Mouse (Mus musculus) thymus, postnatal 36 days (tissue): Measurements from ENCODE around the gene Gm13272.
"Not testable (repeated sequence)": the region's sequence is repeated elsewhere in the genome, so short reads cannot be mapped to it uniquely, and the experiment has no call there.

Experiments used
- DNase-seq, 2 experiments: peaks; one replicate each; pipeline ENCODE4 v3.0.0; 2022; ENCODE audit warnings: mixed read lengths in 2 of 2

Gm13272 gene

GRCm38 (mm10) chr4:88788402-88788801, 8.8 kb downstream of the Gm13272 start, which contains the start of gene Gm13277:
Gene Gm13277 (plus strand): TSS chr4:88788632.
- peak; percentile 67 to 75 for DNase-seq

GRCm38 (mm10) chr4:88791250-88791649, 11.6 kb downstream of the Gm13272 start, which contains the start of gene Gm13278:
Gene Gm13278 (plus strand): TSS chr4:88791550.
- not testable (repeated sequence) for DNase-seq

- peak; percentile 74 to 82 for DNase-seq
These were observed 14.5 kb downstream of the Gm13272 start, which contains the start of gene Gm13275 for GRCm38 (mm10) chr4:88793936-88794675. Gene Gm13275 (plus strand): TSS chr4:88794487.

GRCm38 (mm10) chr4:88797097-88797496, 17.4 kb downstream of the Gm13272 start, which contains the start of gene Gm13279:
Gene Gm13279 (plus strand): TSS chr4:88797397.
- DNase-seq, result not testable (repeated sequence)

- DNase-seq, result not testable (repeated sequence)
These were observed 19.7 kb downstream of the Gm13272 start, which contains the start of gene Gm13285 for GRCm38 (mm10) chr4:88799365-88799764. Gene Gm13285 (plus strand): TSS chr4:88799665.

- DNase-seq, result not testable (repeated sequence)
These were observed 23.3 kb downstream of the Gm13272 start, which contains the start of gene Gm13287 for GRCm38 (mm10) chr4:88802954-88803353. Gene Gm13287 (plus strand): TSS chr4:88803254.

- DNase-seq, result not testable (repeated sequence)
These were observed 25.6 kb downstream of the Gm13272 start, which contains the start of gene Gm13288 for GRCm38 (mm10) chr4:88805231-88805630. Gene Gm13288 (plus strand): TSS chr4:88805531.

GRCm38 (mm10) chr4:88805761-88806160, 26.1 kb downstream of the Gm13272 start:
- peak in 1 of 2 experiments; percentile 13 for DNase-seq

- no peak for DNase-seq
These were observed 36.3 kb downstream of the Gm13272 start, which contains the start of gene Ifna7 for GRCm38 (mm10) chr4:88815928-88816327. Gene Ifna7 (plus strand): TSS chr4:88816228.

- DNase-seq, result no peak
These were observed 40.0 kb downstream of the Gm13272 start, which contains the start of gene Ifna11 for GRCm38 (mm10) chr4:88819659-88820058. Gene Ifna11 (plus strand): TSS chr4:88819959.

GRCm38 (mm10) chr4:88822995-88823394, 43.3 kb downstream of the Gm13272 start:
- DNase-seq, result no peak

- not testable (repeated sequence) for DNase-seq
These were observed 47.5 kb downstream of the Gm13272 start, which contains the start of gene Ifna6 for GRCm38 (mm10) chr4:88827116-88827515. Gene Ifna6 (plus strand): TSS chr4:88827416.
